Mouse (Mus musculus) G1E (cell line): Measurements from ENCODE around the gene Taf12. TPM values are rescaled to one million over a fixed set of nuclear protein-coding genes. Genes with fewer than 3 reads are reported as not detected.

Experiments used
- ATAC-seq: 2 replicates; pipeline ENCODE4 v1.8.0; 2016; ENCODE audit warnings: mild to moderate bottlenecking; ENCODE audit not compliant: insufficient number of reproducible peaks, poor library complexity, low FRiP score, severe bottlenecking; ENCODE audit errors: extremely low read depth
- DNase-seq: peaks from one replicate; pipeline ENCODE4 v3.0.0; 2012; ENCODE audit warnings: low spot score
- H3K27me3 ChIP-seq: 2 replicates; pipeline ENCODE4 v1.6.1; 2012; ENCODE audit warnings: mild to moderate bottlenecking, low read length, inconsistent platforms; ENCODE audit not compliant: insufficient read depth
- H3K36me3 ChIP-seq: replicated peaks from 2 replicates; pipeline ENCODE3; 2012; ENCODE audit warnings: mild to moderate bottlenecking, inconsistent platforms
- H3K4me1 ChIP-seq: 2 replicates; pipeline ENCODE4 v1.6.1; 2012; ENCODE audit warnings: low read depth, low read length, inconsistent platforms, mixed read lengths; ENCODE audit not compliant: insufficient read depth
- H3K4me3 ChIP-seq: 2 replicates; pipeline ENCODE4 v1.5.1; 2012; ENCODE audit warnings: low read depth, mild to moderate bottlenecking, inconsistent platforms, low read length, moderate library complexity, mixed read lengths
- H3K9me3 ChIP-seq: replicated peaks from 2 replicates; pipeline ENCODE4 v1.6.1; 2012; ENCODE audit warnings: inconsistent platforms
- CTCF ChIP-seq: IDR thresholded peaks from 2 replicates; pipeline ENCODE4 v1.5.1; 2012; ENCODE audit warnings: low read depth, low read length, inconsistent platforms, mixed read lengths
- GATA1 ChIP-seq: IDR thresholded peaks from 2 replicates; pipeline ENCODE4 v1.6.1; 2012; ENCODE audit warnings: borderline replicate concordance, low read length, inconsistent platforms, mixed read lengths
- GATA2 ChIP-seq: IDR thresholded peaks from 2 replicates; pipeline ENCODE4 v1.6.1; 2012; ENCODE audit warnings: low read depth, low read length, inconsistent platforms, borderline replicate concordance
- POLR2AphosphoS5 ChIP-seq: IDR thresholded peaks from 2 replicates; pipeline ENCODE4 v1.6.1; 2012; ENCODE audit warnings: low read depth, low read length, inconsistent platforms; ENCODE audit not compliant: insufficient replicate concordance
- TAL1 ChIP-seq: conservative IDR thresholded peaks from 2 replicates; pipeline ENCODE4 v1.6.1; 2012; ENCODE audit warnings: low read depth, low read length, inconsistent platforms, mixed read lengths
- polyA plus RNA-seq: library from polyadenylated mRNA; stranded (reverse); fragments of >175 nt; gene quantifications from 2 replicates; pipeline ENCODE4 v1.2.3, GENCODE M21; 2012
- total RNA-seq, 2 experiments: library from RNA; stranded (forward) in 1 of 2; stranded (reverse) in 1 of 2; fragments of 200-1000 nt in 1 of 2; fragments of >200 nt in 1 of 2; fragmentation: Nextera tagmentation in 1 of 2; gene quantifications; 2 replicates each; pipeline ENCODE4 v1.2.3; 2014 to 2017

Gene Taf12
- total and polyA plus RNA-seq, 3 experiments = 16.8 to 63.3 (median 52.8) TPM

DNA sequence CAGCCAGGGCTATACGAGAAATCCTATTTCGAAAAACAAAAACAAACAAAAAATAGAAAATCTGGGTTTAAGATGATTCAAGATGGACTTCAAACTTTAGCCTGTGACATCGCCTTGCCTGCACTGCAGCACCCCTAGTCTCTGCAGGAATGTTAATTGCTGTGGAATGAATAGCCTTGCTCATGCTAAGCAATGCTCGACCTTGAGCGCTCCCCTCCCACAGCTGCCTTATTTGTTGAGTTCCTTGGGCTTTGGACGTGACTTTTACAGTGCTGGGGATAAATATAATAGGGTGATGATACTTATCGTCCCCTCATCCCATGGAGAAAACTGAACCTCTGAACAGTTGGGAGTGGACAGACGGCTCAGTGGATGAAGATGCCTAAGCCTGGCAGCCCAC, 41.5 kb downstream of the Taf12 start:
- H3K9me3 ChIP-seq = no peaks in the 10 kb centered on the region
- ATAC-seq (no peak), DNase-seq (no peak)
- no peaks in the 10 kb centered on the region for H3K27me3 ChIP-seq
- TF ChIP-seq POLR2AphosphoS5 (no peak), GATA1 (no peak), TAL1 (no peak), GATA2 (no peak), CTCF (no peak)
- H3K4me3 ChIP-seq = no peak overlapping the region
- H3K4me1 ChIP-seq = peaks cover 6% of the 10 kb centered on the region
- peaks cover 81% of the 10 kb centered on the region for H3K36me3 ChIP-seq

DNA sequence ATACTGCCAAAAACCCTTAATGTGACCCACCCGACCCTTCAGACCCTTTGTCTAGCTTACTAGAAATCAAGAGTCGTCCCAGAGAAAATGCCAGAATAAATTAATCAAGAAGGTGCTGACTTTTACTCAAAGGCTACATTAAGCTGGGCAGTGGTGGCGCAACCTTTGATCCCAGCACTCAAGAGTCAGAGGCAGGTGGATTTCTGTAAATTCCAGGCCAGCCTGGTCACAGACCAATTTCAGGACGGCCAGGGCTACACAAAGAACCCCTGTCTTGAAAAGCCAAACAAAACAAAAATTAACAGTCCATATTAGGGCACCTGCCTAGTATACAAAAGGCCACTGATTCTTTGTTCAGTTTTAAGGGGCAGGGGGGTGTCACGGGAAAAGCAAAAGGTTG, 52.3 kb downstream of the Taf12 start:
- Histone ChIP-seq H3K36me3 (peaks cover 82% of the 10 kb centered on the region), H3K4me3 (no peak overlapping the region), H3K27me3 (no peaks in the 10 kb centered on the region), H3K9me3 (no peaks in the 10 kb centered on the region), H3K4me1 (peaks cover 26% of the 10 kb centered on the region)
- ATAC-seq (no peak), DNase-seq (no peak)
- TF ChIP-seq CTCF = no peak

DNA sequence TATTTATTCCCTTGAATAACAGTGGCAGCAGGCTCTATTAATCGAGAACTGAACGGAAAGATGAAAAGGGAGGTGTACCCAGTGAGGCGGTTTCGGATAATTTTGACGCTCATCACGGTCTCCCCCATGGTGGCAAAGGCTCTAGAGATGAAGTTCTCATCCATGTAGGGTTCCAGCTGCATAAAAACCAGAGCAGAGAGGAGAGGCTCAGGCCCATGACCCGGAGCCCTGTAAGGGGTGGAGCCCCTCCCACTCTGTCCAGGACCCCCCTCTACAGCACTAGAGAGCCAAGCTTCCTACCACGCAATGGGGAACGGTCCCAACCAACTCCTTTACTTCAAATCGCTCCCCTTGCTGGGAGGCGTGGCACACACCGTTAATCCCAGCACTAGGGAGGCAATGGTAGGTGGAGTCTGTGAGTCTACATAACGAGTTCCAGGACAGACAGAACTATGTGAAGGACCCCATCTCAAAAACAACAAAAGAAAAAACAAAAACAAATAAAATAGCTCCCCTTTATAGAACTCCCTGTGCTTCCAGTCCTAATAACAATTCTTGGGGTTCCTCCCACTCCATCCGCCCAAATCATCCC, 54.3 kb downstream of the Taf12 start:
- Histone ChIP-seq H3K36me3 (peaks cover 85% of the 10 kb centered on the region), H3K4me1 (peaks cover 30% of the 10 kb centered on the region), H3K27me3 (no peaks in the 10 kb centered on the region), H3K4me3 (peak overlapping the region; percentile 80), H3K9me3 (no peaks in the 10 kb centered on the region)
- DNase-seq (no peak), ATAC-seq (no peak)
- TF ChIP-seq TAL1 (no peak), POLR2AphosphoS5 (no peak), GATA1 (no peak), GATA2 (no peak), CTCF (no peak)

GRCm38 (mm10) chr4:132329115-132329834, 55.1 kb downstream of the Taf12 start, which contains the start of gene Trnau1ap:
Gene Trnau1ap (minus strand): TSS chr4:132329538.
- peak within 1 kb of the TSS; percentile 80 for H3K4me3 ChIP-seq
- H3K4me1 ChIP-seq = peaks cover 31% of the 10 kb centered on the region
- no peaks in the 10 kb centered on the region for H3K27me3 ChIP-seq
- ATAC-seq (peak; percentile 67), DNase-seq (peak; percentile 83)
- no peaks in the 10 kb centered on the region for H3K9me3 ChIP-seq
- H3K36me3 ChIP-seq = peaks cover 85% of the 10 kb centered on the region
- no peak for TF ChIP-seq TAL1
- no peak for TF ChIP-seq CTCF
- TF ChIP-seq POLR2AphosphoS5 = no peak
- no peak for TF ChIP-seq GATA2
- TF ChIP-seq GATA1 = no peak

GRCm38 (mm10) chr4:132329835-132330354, 55.7 kb downstream of the Taf12 start:
- H3K4me3 ChIP-seq = peak overlapping the region; percentile 80; the same call in 1 of the 2 replicates
- peaks cover 36% of the 10 kb centered on the region for H3K4me1 ChIP-seq
- TF ChIP-seq POLR2AphosphoS5 = no peak
- no peak for TF ChIP-seq CTCF
- no peak for TF ChIP-seq GATA2
- no peak for TF ChIP-seq GATA1
- TF ChIP-seq TAL1 = no peak
- no peaks in the 10 kb centered on the region for H3K27me3 ChIP-seq
- DNase-seq = no peak
- ATAC-seq = no peak
- peaks cover 85% of the 10 kb centered on the region for H3K36me3 ChIP-seq
- no peaks in the 10 kb centered on the region for H3K9me3 ChIP-seq

GRCm38 (mm10) chr4:132331960-132332359, 57.8 kb downstream of the Taf12 start:
- DNase-seq = no peak
- TF ChIP-seq GATA2 (no peak), POLR2AphosphoS5 (no peak), CTCF (no peak), TAL1 (no peak), GATA1 (no peak)
- Histone ChIP-seq H3K4me1 (peaks cover 45% of the 10 kb centered on the region), H3K4me3 (no peak overlapping the region), H3K36me3 (peaks cover 86% of the 10 kb centered on the region), H3K27me3 (no peaks in the 10 kb centered on the region), H3K9me3 (no peaks in the 10 kb centered on the region)
- no peak for ATAC-seq
